Mouse (Mus musculus) lung, embryonic 14.5 days (tissue): ENCODE measurements at regions not wholly inside any gene's neighbourhood (a gene's known extent, or its start where the extent isn't known, plus 50 kb on each side); places are given as distances from the start of the nearest gene placed in this dataset.

ENCODE experiments used
- ATAC-seq: fragments of 200-750 bp; cut with Nextera tagmentation; 2 replicates; pipeline ENCODE4 v1.8.0; 2017; ENCODE audit warnings: mild to moderate bottlenecking, moderate TSS enrichment, moderate library complexity; ENCODE audit not compliant: insufficient read depth
- DNase-seq: peaks from one replicate; pipeline ENCODE4 v3.0.0-alpha.2; 2015
- H3K27ac ChIP-seq: fragments of 300-500 bp; sonication (generic); 2 replicates; pipeline ENCODE4 v1.5.1; 2014; ENCODE audit warnings: low read depth, mild to moderate bottlenecking, moderate library complexity
- H3K27me3 ChIP-seq: fragments of 300-500 bp; sonication (generic); 2 replicates; pipeline ENCODE4 v1.6.1; 2014; ENCODE audit warnings: low read length, control low read depth; ENCODE audit not compliant: insufficient read depth
- H3K36me3 ChIP-seq: fragments of 300-500 bp; sonication (generic); 2 replicates; pipeline ENCODE4 v1.6.1; 2014; ENCODE audit warnings: control low read depth; ENCODE audit not compliant: insufficient read depth
- H3K4me1 ChIP-seq: fragments of 300-500 bp; sonication (generic); 2 replicates; pipeline ENCODE4 v1.6.1; 2014; ENCODE audit warnings: antibody characterized with exemption, control low read depth; ENCODE audit not compliant: insufficient read depth
- H3K4me2 ChIP-seq: fragments of 300-500 bp; sonication (generic); 2 replicates; pipeline ENCODE4 v1.6.1; 2014; ENCODE audit warnings: mild to moderate bottlenecking
- H3K4me3 ChIP-seq: fragments of 300-500 bp; sonication (generic); 2 replicates; pipeline ENCODE4 v1.5.1; 2014; ENCODE audit warnings: low read depth, low read length
- H3K9ac ChIP-seq: fragments of 300-500 bp; sonication (generic); 2 replicates; pipeline ENCODE4 v1.6.1; 2014
- H3K9me3 ChIP-seq: fragments of 300-500 bp; sonication (generic); 2 replicates; pipeline ENCODE4 v1.6.1; 2016; ENCODE audit warnings: low read depth, low read length, control low read depth
- CTCF ChIP-seq: IDR thresholded peaks from 2 replicates; pipeline ENCODE4 v1.5.1; 2016; ENCODE audit warnings: antibody characterized with exemption, low read depth
- WGBS: fragments of 180-500 bp; shearing (Covaris S2); extraction: QIAGEN DNeasy Blood & Tissue Kit; methylation state at CpG from one replicate; pipeline ENCODE4 v1.1.7; 2014; 5-methylcytosine and 5-hydroxymethylcytosine counted together

- Histone ChIP-seq H3K27ac (no peak overlapping the region), H3K36me3 (no peaks in the 10 kb centered on the region), H3K4me1 (no peaks in the 10 kb centered on the region), H3K27me3 (no peaks in the 10 kb centered on the region), H3K4me3 (no peak overlapping the region), H3K9me3 (no peaks in the 10 kb centered on the region), H3K4me2 (no peak overlapping the region), H3K9ac (no peak overlapping the region)
- peak; percentile 88 for DNase-seq
- ATAC-seq: no peak
- no peak for TF ChIP-seq CTCF
- 14% methylated on average over 7 of the region's 7 CpGs for WGBS
Observed at GRCm38 (mm10) chr10:60914391-60914790, 83.0 kb upstream of the Unc5b start.

- 83% methylated on average over 11 of the region's 11 CpGs for WGBS
- Histone ChIP-seq H3K4me1 (no peaks in the 10 kb centered on the region), H3K4me3 (no peak overlapping the region), H3K4me2 (no peak overlapping the region), H3K27me3 (no peaks in the 10 kb centered on the region), H3K27ac (no peak overlapping the region), H3K9me3 (no peaks in the 10 kb centered on the region), H3K9ac (no peak overlapping the region), H3K36me3 (no peaks in the 10 kb centered on the region)
- DNase-seq (no peak), ATAC-seq (no peak)
- TF ChIP-seq CTCF: no peak
Observed at GRCm38 (mm10) chr10:60913456-60913900, 82.1 kb upstream of the Unc5b start.

GRCm38 (mm10) chr10:60904351-60904750 lies 73.0 kb upstream of the Unc5b start:
- H3K9ac ChIP-seq: no peak overlapping the region
- no peaks in the 10 kb centered on the region for H3K36me3 ChIP-seq
- no peak for TF ChIP-seq CTCF
- ATAC-seq (no peak), DNase-seq (no peak)
- H3K4me2 ChIP-seq: no peak overlapping the region
- no peak overlapping the region for H3K27ac ChIP-seq
- H3K4me3 ChIP-seq: no peak overlapping the region
- no peaks in the 10 kb centered on the region; the same call in 1 of the 2 replicates for H3K9me3 ChIP-seq
- H3K27me3 ChIP-seq: no peaks in the 10 kb centered on the region
- WGBS: 32% methylated on average over 7 of the region's 7 CpGs
- peaks cover 3% of the 10 kb centered on the region; the same call in 1 of the 2 replicates for H3K4me1 ChIP-seq

GRCm38 (mm10) chr10:60900992-60901391 lies 69.6 kb upstream of the Unc5b start:
- no peak for TF ChIP-seq CTCF
- H3K4me2 ChIP-seq: no peak overlapping the region
- no peaks in the 10 kb centered on the region for H3K27me3 ChIP-seq
- no peaks in the 10 kb centered on the region for H3K36me3 ChIP-seq
- no peak overlapping the region for H3K9ac ChIP-seq
- DNase-seq: no peak
- no peak overlapping the region for H3K4me3 ChIP-seq
- 78% methylated on average over 2 of the region's 2 CpGs for WGBS
- peaks cover 3% of the 10 kb centered on the region; the same call in 1 of the 2 replicates for H3K4me1 ChIP-seq
- H3K27ac ChIP-seq: no peak overlapping the region
- H3K9me3 ChIP-seq: no peaks in the 10 kb centered on the region
- ATAC-seq: no peak

GRCm38 (mm10) chr10:60893810-60894147 lies 62.4 kb upstream of the Unc5b start:
- Histone ChIP-seq H3K4me1 (no peaks in the 10 kb centered on the region), H3K9ac (no peak overlapping the region), H3K27ac (no peak overlapping the region), H3K36me3 (no peaks in the 10 kb centered on the region), H3K27me3 (no peaks in the 10 kb centered on the region), H3K4me3 (no peak overlapping the region), H3K4me2 (no peak overlapping the region), H3K9me3 (no peaks in the 10 kb centered on the region)
- DNase-seq: peak; percentile 32
- no peak for TF ChIP-seq CTCF
- WGBS: 30% methylated on average over 4 of the region's 4 CpGs
- no peak for ATAC-seq

- H3K4me1 ChIP-seq: no peaks in the 10 kb centered on the region
- H3K9ac ChIP-seq: no peak overlapping the region
- 48% methylated on average over 22 of the region's 22 CpGs for WGBS
- H3K4me3 ChIP-seq: no peak overlapping the region
- ATAC-seq (peak; percentile 33; the same call in 1 of the 2 replicates), DNase-seq (no peak)
- no peak for TF ChIP-seq CTCF
- no peak overlapping the region for H3K27ac ChIP-seq
- no peak overlapping the region for H3K4me2 ChIP-seq
- no peaks in the 10 kb centered on the region for H3K27me3 ChIP-seq
- H3K36me3 ChIP-seq: no peaks in the 10 kb centered on the region
- H3K9me3 ChIP-seq: no peaks in the 10 kb centered on the region
Observed at GRCm38 (mm10) chr10:60893130-60893809, 61.9 kb upstream of the Unc5b start.

GRCm38 (mm10) chr10:60892730-60893129 lies 61.3 kb upstream of the Unc5b start:
- WGBS: 26% methylated on average over 4 of the region's 4 CpGs
- no peak overlapping the region for H3K27ac ChIP-seq
- no peaks in the 10 kb centered on the region for H3K9me3 ChIP-seq
- DNase-seq: peak; percentile 69
- no peak overlapping the region for H3K9ac ChIP-seq
- no peak overlapping the region for H3K4me2 ChIP-seq
- peak; percentile 63 for ATAC-seq
- no peaks in the 10 kb centered on the region for H3K36me3 ChIP-seq
- TF ChIP-seq CTCF: no peak
- H3K4me1 ChIP-seq: no peaks in the 10 kb centered on the region
- no peak overlapping the region for H3K4me3 ChIP-seq
- no peaks in the 10 kb centered on the region for H3K27me3 ChIP-seq
